In the genomic region with DNA sequence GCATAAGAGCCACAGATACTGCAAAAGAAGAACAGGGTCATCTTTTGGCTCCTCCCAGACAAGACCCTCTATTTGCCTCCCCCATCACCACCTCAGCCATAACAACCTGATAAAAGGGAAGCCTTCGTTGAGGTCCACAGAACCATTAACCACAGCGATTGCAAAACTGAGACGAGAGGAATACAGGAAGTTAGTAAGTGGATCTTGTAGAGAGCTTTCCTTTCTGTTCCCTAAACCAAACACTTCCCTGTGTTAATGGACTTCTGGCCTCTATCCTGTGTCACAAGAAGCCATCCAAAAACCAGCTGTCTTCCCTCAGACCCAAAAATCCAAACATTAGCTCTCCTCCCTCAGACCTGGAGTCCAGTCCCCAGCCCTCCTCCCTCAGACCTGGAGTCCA, we compare ENCODE assay signal across 17 mouse cellular contexts. TPM values are rescaled to one million over a fixed set of nuclear protein-coding genes. Genes with fewer than 3 reads are reported as not detected.
DNase-seq lines count a peak whose midpoint lies in the region; ATAC-seq and TF ChIP-seq lines count a peak whose summit lies in the region.
"Had no signal": no experiment of that assay in that cellular context is flagged by ENCODE, and none has a peak within 500 bp of the region (broad histone marks: within the 10 kb centered on the region; RNA-seq: fewer than 3 reads in every experiment).

No protein-coding gene starts in this region.

- H3K27me3 ChIP-seq in liver, embryonic 13.5 days, result no peaks in the 10 kb centered on the region
- H3K27me3 ChIP-seq in small intestine, adult 2 months (ENCODE audit: control insufficient read depth, insufficient read depth, low read length), result no peaks in the 10 kb centered on the region
- H3K27me3 ChIP-seq: limb, embryonic 13.5 days; midbrain, embryonic 12.5 days had no signal

- 11% methylated on average over 3 of the region's 3 CpGs for WGBS in liver, embryonic 13.5 days (ENCODE audit: insufficient replicate concordance)
- WGBS in small intestine, adult 2 months, result 3% methylated on average over 3 of the region's 3 CpGs

- TF ChIP-seq CTCF in small intestine, adult 2 months (IDR thresholded peaks at IDR 0.05; ENCODE audit: extremely low read depth, insufficient read length, insufficient replicate concordance, low read depth, low read length), result no peak

- H3K4me1 ChIP-seq in liver, embryonic 13.5 days (replicated peaks), result peaks cover 11% of the 10 kb centered on the region
- H3K4me1 ChIP-seq in brown adipose tissue, adult 24 weeks (ENCODE audit: control insufficient read depth, insufficient read depth, insufficient read length, low read length), result no peaks in the 10 kb centered on the region
- peaks cover 17% of the 10 kb centered on the region; the same call in 1 of the 2 replicates for H3K4me1 ChIP-seq in small intestine, adult 2 months (ENCODE audit: control insufficient read depth, insufficient read depth, insufficient read length, low read length)
- H3K4me1 ChIP-seq: limb, embryonic 13.5 days; midbrain, embryonic 12.5 days had no signal

- H3K27ac ChIP-seq in liver, embryonic 13.5 days, result 0 out of 2 replicates have a peak overlapping the region, but pooled peaks have one; percentile 34
- peak overlapping the region; percentile 55; the same call in 1 of the 2 replicates for H3K27ac ChIP-seq in brown adipose tissue, adult 24 weeks (replicated peaks; ENCODE audit: low read depth, low read length)
- H3K27ac ChIP-seq in small intestine, adult 2 months (ENCODE audit: insufficient read depth, low read depth, low read length), result peak overlapping the region; percentile 94
- H3K27ac ChIP-seq: hindbrain, postnatal 0 days; limb, embryonic 13.5 days; midbrain, embryonic 12.5 days had no signal

- no peaks in the 10 kb centered on the region for H3K36me3 ChIP-seq in liver, embryonic 13.5 days
- peaks cover 11% of the 10 kb centered on the region for H3K36me3 ChIP-seq in small intestine, adult 2 months (ENCODE audit: control insufficient read depth, insufficient read depth, low read length)
- H3K36me3 ChIP-seq: limb, embryonic 13.5 days; midbrain, embryonic 12.5 days had no signal

- no peaks in the 10 kb centered on the region for H3K9me3 ChIP-seq in liver, embryonic 13.5 days (replicated peaks)
- H3K9me3 ChIP-seq: limb, embryonic 13.5 days; midbrain, embryonic 12.5 days had no signal

- no peak overlapping the region for H3K4me3 ChIP-seq in liver, embryonic 13.5 days (replicated peaks)
- H3K4me3 ChIP-seq in brown adipose tissue, adult 24 weeks (ENCODE audit: insufficient read depth, low read depth, low read length), result peak overlapping the region; percentile 12; the same call in 1 of the 2 replicates
- H3K4me3 ChIP-seq in small intestine, adult 2 months (ENCODE audit: low read depth, low read length), result peak overlapping the region; percentile 66

- peak overlapping the region; percentile 41; the same call in 1 of the 2 replicates for H3K4me2 ChIP-seq in liver, embryonic 13.5 days

- ATAC-seq in liver, embryonic 13.5 days (ENCODE audit: low read depth), result no peak

- DNase-seq in liver, embryonic 13.5 days, result no peak
- no peak for DNase-seq in liver
- DNase-seq in lung, postnatal 14 days, result peak; percentile 33
- no peak for DNase-seq in adrenal gland, postnatal 4 days (ENCODE audit: low spot score in 2 of 2)
- no peak for DNase-seq in left cerebral cortex, adult 8-10 months (ENCODE audit: low spot score in 2 of 2)
- DNase-seq in gastrocnemius, postnatal 25 days, result no peak
- DNase-seq: cerebellum, postnatal 10 days; kidney, postnatal 36 days; layer of hippocampus, postnatal 36 days; right cerebral cortex, adult 18-20 months; thymus, postnatal 4 days had no signal

- no peak for TF ChIP-seq POLR2A in small intestine, adult 2 months (IDR thresholded peaks at IDR 0.05; ENCODE audit: low read depth, low read length)

- no peak overlapping the region for H3K9ac ChIP-seq in liver, embryonic 13.5 days
- H3K9ac ChIP-seq: midbrain, embryonic 12.5 days had no signal

RNA-seq across cellular contexts. Expression of gene Tmem150b, which starts 0.7 kb away (rescaled TPM):
- polyA plus RNA-seq in liver, embryonic 13.5 days (2015; fragmentation: Nextera tagmentation; extraction: Ambion mirVana), result 0.09 and 0.15 TPM in 2 replicates
- polyA plus RNA-seq in brown adipose tissue, adult 24 weeks (2012; ENCODE audit: insufficient read depth, insufficient read length, missing spikeins), result not detected in 2 replicates
- 44.4 and 122 TPM in 2 replicates for polyA plus RNA-seq in small intestine, adult 2 months (2012; rRNA removed)
- total RNA-seq in adrenal gland, postnatal 4 days (2021), result under 1 TPM; 0.11 to 0.25 TPM
- total RNA-seq in left cerebral cortex, adult 8-10 months (2022), result under 1 TPM in 2 of 4 experiments, not detected in 2; 0.16 to 0.21 TPM
- under 1 TPM in 1 of 2 experiments, not detected in 1; 0.23 TPM for total RNA-seq in gastrocnemius, postnatal 25 days (2021)
- total RNA-seq: hindbrain, postnatal 0 days had no signal
- polyA plus RNA-seq: embryonic facial prominence, embryonic 11.5 days had no signal

RNA-seq across cellular contexts. Expression of gene Kmt5c, which starts 15.6 kb away (rescaled TPM):
- 61.6 and 63.9 TPM in 2 replicates for polyA plus RNA-seq in liver, embryonic 13.5 days (2015; fragmentation: Nextera tagmentation; extraction: Ambion mirVana)
- polyA plus RNA-seq in brown adipose tissue, adult 24 weeks (2012; ENCODE audit: insufficient read depth, insufficient read length, missing spikeins), result 20.0 and 25.7 TPM in 2 replicates
- 94.7 and 254 TPM in 2 replicates for polyA plus RNA-seq in small intestine, adult 2 months (2012; rRNA removed)
- 10 to 100 TPM; 89.8 to 94.8 TPM for total RNA-seq in adrenal gland, postnatal 4 days (2021)
- 10 to 100 TPM; 22.0 to 31.3 (median 25.3) TPM for total RNA-seq in left cerebral cortex, adult 8-10 months (2022)
- 10 to 100 TPM; 10.7 to 12.3 TPM for total RNA-seq in gastrocnemius, postnatal 25 days (2021)

RNA-seq across cellular contexts. Expression of gene Cox6b2, which starts 28.5 kb away (rescaled TPM):
- 98.6 and 105 TPM in 2 replicates for polyA plus RNA-seq in liver, embryonic 13.5 days (2015; fragmentation: Nextera tagmentation; extraction: Ambion mirVana)
- 7.9 and 17.6 TPM in 2 replicates for polyA plus RNA-seq in brown adipose tissue, adult 24 weeks (2012; ENCODE audit: insufficient read depth, insufficient read length, missing spikeins)
- polyA plus RNA-seq in small intestine, adult 2 months (2012; rRNA removed), result 5.7 and 45.8 TPM in 2 replicates
- 10 to 100 TPM; 36.6 to 40.4 TPM for total RNA-seq in adrenal gland, postnatal 4 days (2021)
- 1 to 10 TPM; 5.1 to 8.7 (median 6.8) TPM for total RNA-seq in left cerebral cortex, adult 8-10 months (2022)
- 1 to 10 TPM; 1.4 to 2.2 TPM for total RNA-seq in gastrocnemius, postnatal 25 days (2021)

RNA-seq across cellular contexts. Expression of gene Brsk1, which starts 34.0 kb away (rescaled TPM):
- 0.08 and 0.10 TPM in 2 replicates for polyA plus RNA-seq in liver, embryonic 13.5 days (2015; fragmentation: Nextera tagmentation; extraction: Ambion mirVana)
- polyA plus RNA-seq in brown adipose tissue, adult 24 weeks (2012; ENCODE audit: insufficient read depth, insufficient read length, missing spikeins), result 0.63 TPM in 2 replicates
- 1.6 and 1.9 TPM in 2 replicates for polyA plus RNA-seq in small intestine, adult 2 months (2012; rRNA removed)
- total RNA-seq in adrenal gland, postnatal 4 days (2021), result 10 to 100 TPM; 14.4 to 17.0 TPM
- 100 to 1,000 TPM; 377 to 435 (median 401) TPM for total RNA-seq in left cerebral cortex, adult 8-10 months (2022)
- 1 to 10 TPM; 1.4 to 1.7 TPM for total RNA-seq in gastrocnemius, postnatal 25 days (2021)

RNA-seq across cellular contexts. Expression of gene Hspbp1, which starts 39.5 kb away (rescaled TPM):
- 77.8 and 83.4 TPM in 2 replicates for polyA plus RNA-seq in liver, embryonic 13.5 days (2015; fragmentation: Nextera tagmentation; extraction: Ambion mirVana)
- polyA plus RNA-seq in brown adipose tissue, adult 24 weeks (2012; ENCODE audit: insufficient read depth, insufficient read length, missing spikeins), result 21.7 and 23.6 TPM in 2 replicates
- 23.4 and 29.0 TPM in 2 replicates for polyA plus RNA-seq in small intestine, adult 2 months (2012; rRNA removed)
- total RNA-seq in adrenal gland, postnatal 4 days (2021), result 10 to 100 TPM; 41.3 to 43.6 TPM
- total RNA-seq in left cerebral cortex, adult 8-10 months (2022), result 10 to 100 TPM; 83.7 to 95.5 (median 89.4) TPM
- 10 to 100 TPM; 21.8 to 23.1 TPM for total RNA-seq in gastrocnemius, postnatal 25 days (2021)

Comparison
In these comparisons a context has a peak if more than half of its experiments do, and no peak if none do; other contexts are left out.
1. H3K27ac ChIP-seq: peak in every context shown above with its lines; median percentile 94 in small intestine, adult 2 months; 55 in brown adipose tissue, adult 24 weeks; 34 in liver, embryonic 13.5 days.